Mouse (Mus musculus) monocyte, adult 2 months (primary cell): ENCODE data around the gene Cd209b.

ENCODE experiments used
- DNase-seq, 2 experiments: peaks; one replicate each; pipeline ENCODE4 v3.0.0; 2022; ENCODE audit warnings: low spot score in 2 of 2, low read depth in 1 of 2

Cd209b gene

DNA sequence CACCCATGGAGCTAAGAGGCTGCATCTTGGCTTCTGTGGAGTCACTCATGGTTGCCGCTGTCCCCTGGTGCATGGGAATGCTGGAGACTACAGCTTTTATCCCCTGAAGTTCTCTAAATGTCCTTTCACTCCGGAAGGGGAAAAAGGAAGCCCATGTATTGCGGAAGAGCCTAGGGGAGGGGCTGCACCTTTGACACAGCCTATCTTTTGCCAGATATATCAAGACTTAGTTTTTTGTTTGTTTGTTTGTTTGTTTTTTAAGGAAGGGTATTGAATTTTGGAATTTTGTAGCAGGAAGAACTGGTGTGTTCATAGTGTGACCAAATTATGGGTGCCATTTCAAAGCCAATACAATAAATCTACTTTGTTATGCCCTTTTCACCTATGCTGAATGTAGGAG, at the start of gene Cd209b:
Gene Cd209b, minus strand, starts transcription at position 101 of the 400 bp plus-strand sequence.
- DNase-seq: no peak

- DNase-seq: no peak
Observed at GRCm38 (mm10) chr8:3956037-3956436, 29.4 kb upstream of the Cd209b start.

GRCm38 (mm10) chr8:3954646-3955045, 28.0 kb upstream of the Cd209b start, which contains the start of gene Cd209c:
Cd209c (minus strand) TSS chr8:3954746.
- DNase-seq: no peak

- no peak for DNase-seq
Observed at GRCm38 (mm10) chr8:3940023-3940422, 13.4 kb upstream of the Cd209b start.

GRCm38 (mm10) chr8:3878455-3878854, 48.2 kb downstream of the Cd209b start, which contains the start of gene Cd209d:
Cd209d (minus strand) TSS chr8:3878555.
- no peak for DNase-seq

DNA sequence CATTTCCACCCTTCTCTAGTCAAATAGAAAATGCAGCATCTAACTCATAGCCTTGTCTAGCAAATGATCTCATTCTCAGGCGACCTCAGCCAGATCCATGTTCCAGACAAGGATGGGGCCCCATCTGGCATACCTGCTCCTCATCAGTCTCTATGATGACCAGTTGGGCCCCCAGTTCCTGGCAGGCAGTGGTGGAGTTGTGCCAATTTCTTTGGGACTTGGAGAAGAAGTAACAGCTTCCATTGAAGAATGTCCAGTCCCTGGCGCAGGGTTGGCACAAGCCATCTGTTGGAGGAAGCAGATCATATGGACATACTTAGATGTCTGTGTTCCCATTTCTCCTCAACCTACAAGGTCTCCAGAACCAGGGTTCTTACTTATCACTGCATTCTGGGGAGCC, 50.5 kb downstream of the Cd209b start:
- DNase-seq: no peak
